Mouse (Mus musculus) spleen, adult 2 months (tissue): Measurements from ENCODE around the gene Zscan26.

Experiments
- CTCF ChIP-seq: fragments of 200-500 bp; IDR thresholded peaks from 2 replicates; pipeline ENCODE4 v1.5.1; 2011; ENCODE audit warnings: mild to moderate bottlenecking, inconsistent platforms; ENCODE audit not compliant: insufficient read depth, insufficient read length, insufficient replicate concordance; ENCODE audit errors: extremely low read depth
- POLR2A ChIP-seq: fragments of 200-500 bp; IDR thresholded peaks from 2 replicates; pipeline ENCODE4 v1.6.1; 2011; ENCODE audit warnings: low read depth, low read length, inconsistent platforms

- TF ChIP-seq POLR2A (no peak), CTCF (no peak)
Measured at GRCm38 (mm10) chr13:21395211-21395610, 58.3 kb downstream of the Zscan26 start.
